28 mouse cellular contexts compared by ENCODE assay signal in the genomic region with DNA sequence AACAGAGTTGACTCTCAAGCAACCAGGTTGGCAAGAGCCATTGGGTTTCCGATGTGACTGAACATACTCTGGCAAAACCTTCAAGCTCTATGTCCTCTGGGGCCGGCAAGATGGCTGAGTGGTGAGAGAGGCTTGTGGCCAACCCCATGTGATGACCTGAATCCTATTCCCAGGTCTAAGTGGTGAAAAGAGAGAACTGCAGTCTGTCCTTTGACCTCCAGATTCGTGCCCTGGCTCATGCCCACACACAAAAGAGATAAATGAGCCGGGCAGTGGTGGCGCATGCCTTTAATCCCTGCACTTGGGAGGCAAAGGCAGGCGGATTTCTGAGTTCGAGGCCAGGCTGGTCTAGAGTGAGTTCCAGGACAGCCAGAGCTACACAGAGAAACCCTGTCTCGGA. TPM values are rescaled to one million over a fixed set of nuclear protein-coding genes. Genes with fewer than 3 reads are reported as not detected.
"Had no signal": no experiment of that assay in that cellular context is flagged by ENCODE, and none has a peak within 500 bp of the region (broad histone marks: within the 10 kb centered on the region; RNA-seq: fewer than 3 reads in every experiment).

No protein-coding gene starts in this region.

- H3K9me3 ChIP-seq: heart, embryonic 10.5 days; intestine, embryonic 15.5 days; limb, embryonic 10.5 days; liver, embryonic 13.5 days; liver, embryonic 15.5 days had no signal

- H3K9ac ChIP-seq: heart, embryonic 12.5 days; hindbrain, embryonic 12.5 days; hindbrain, embryonic 14.5 days; intestine, embryonic 15.5 days; limb, embryonic 12.5 days; liver, embryonic 13.5 days; liver, embryonic 15.5 days had no signal

- H3K27ac ChIP-seq: gastrocnemius, adult 2 months; hindbrain, embryonic 10.5 days; hindbrain, embryonic 12.5 days; hindbrain, embryonic 14.5 days; intestine, embryonic 15.5 days; layer of hippocampus, adult 2 months; left cerebral cortex, adult 2 months; limb, embryonic 10.5 days; limb, embryonic 12.5 days; liver, embryonic 13.5 days; liver, embryonic 15.5 days had no signal

- H3K27me3 ChIP-seq: heart, embryonic 12.5 days; hindbrain, embryonic 12.5 days; intestine, embryonic 15.5 days; limb, embryonic 12.5 days; liver, embryonic 13.5 days; liver, embryonic 15.5 days had no signal

- H3K4me3 ChIP-seq: gastrocnemius, adult 2 months; heart, embryonic 10.5 days; heart, embryonic 12.5 days; hindbrain, embryonic 10.5 days; hindbrain, embryonic 12.5 days; intestine, embryonic 15.5 days; layer of hippocampus, adult 2 months; left cerebral cortex, adult 2 months; limb, embryonic 10.5 days; limb, embryonic 12.5 days; liver, embryonic 13.5 days; liver, embryonic 15.5 days had no signal

- ATAC-seq: hindbrain, embryonic 16.5 days; inflammation-experienced regulatory T-cells, adult 6 months; intestine, embryonic 15.5 days; intestine, postnatal 0 days had no signal

- DNase-seq: gastrocnemius, adult 2 months; gastrocnemius, postnatal 10 days; gastrocnemius, postnatal 25 days; heart, adult 18-20 months; heart, postnatal 10 days; heart, postnatal 4 days; kidney, adult 8-10 months; kidney, postnatal 25 days; kidney, postnatal 4 days; liver; liver, embryonic 13.5 days had no signal

- H3K36me3 ChIP-seq: heart, embryonic 10.5 days; heart, embryonic 12.5 days; hindbrain, embryonic 10.5 days; hindbrain, embryonic 12.5 days; intestine, embryonic 15.5 days; limb, embryonic 10.5 days; limb, embryonic 12.5 days; liver, embryonic 13.5 days; liver, embryonic 15.5 days had no signal

- H3K4me2 ChIP-seq: heart, embryonic 12.5 days; hindbrain, embryonic 12.5 days; hindbrain, embryonic 14.5 days; intestine, embryonic 15.5 days; limb, embryonic 12.5 days; liver, embryonic 13.5 days; liver, embryonic 15.5 days had no signal

RNA-seq across cellular contexts. Expression of a gene that starts 44.6 kb away (rescaled TPM):
- polyA plus RNA-seq: inflammation-experienced regulatory T-cells, adult 6 months had no signal

RNA-seq across cellular contexts. Expression of a gene that starts 55.3 kb away (rescaled TPM):
- total RNA-seq: granulocyte monocyte progenitor cell, adult 5-6 weeks; heart, adult 18-20 months; heart, postnatal 10 days; heart, postnatal 25 days; heart, postnatal 4 days had no signal
- polyA plus RNA-seq: heart, embryonic 12.5 days; heart, embryonic 14.5 days; inflammation-experienced regulatory T-cells, adult 6 months had no signal
